Mouse (Mus musculus) hindbrain, embryonic 16.5 days (tissue): ENCODE measurements around the gene A730049H05Rik. TPM values are rescaled to one million over a fixed set of nuclear protein-coding genes. Genes with fewer than 3 reads are reported as not detected.

Source experiments
- ATAC-seq: fragments of 200-750 bp; cut with Nextera tagmentation; 2 replicates; pipeline ENCODE4 v1.8.0; 2017; ENCODE audit warnings: moderate TSS enrichment, moderate library complexity
- H3K27ac ChIP-seq: fragments of 300-500 bp; sonication (generic); 2 replicates; pipeline ENCODE4 v1.5.1; 2014; ENCODE audit warnings: low read depth, mild to moderate bottlenecking, control low read depth, low read length, moderate library complexity
- H3K27me3 ChIP-seq: fragments of 300-500 bp; sonication (generic); replicated peaks from 2 replicates; pipeline ENCODE4 v1.6.1; 2014; ENCODE audit warnings: low read length; ENCODE audit not compliant: control insufficient read depth, insufficient read depth
- H3K36me3 ChIP-seq: fragments of 300-500 bp; sonication (generic); 2 replicates; pipeline ENCODE4 v1.6.1; 2014; ENCODE audit warnings: mild to moderate bottlenecking, low read length, moderate library complexity, mixed read lengths; ENCODE audit not compliant: control insufficient read depth, insufficient read depth
- H3K4me1 ChIP-seq: fragments of 300-500 bp; sonication (generic); 2 replicates; pipeline ENCODE4 v1.6.1; 2014; ENCODE audit warnings: low read depth, low read length; ENCODE audit not compliant: control insufficient read depth, insufficient read depth
- H3K4me2 ChIP-seq: fragments of 300-500 bp; sonication (generic); 2 replicates; pipeline ENCODE4 v1.6.1; 2014; ENCODE audit warnings: mild to moderate bottlenecking, low read length, control low read depth, moderate library complexity
- H3K4me3 ChIP-seq: fragments of 300-500 bp; sonication (generic); 2 replicates; pipeline ENCODE4 v1.5.1; 2014; ENCODE audit warnings: mild to moderate bottlenecking, low read length, control low read depth, moderate library complexity
- H3K9ac ChIP-seq: fragments of 300-500 bp; sonication (generic); 2 replicates; pipeline ENCODE4 v1.6.1; 2014; ENCODE audit warnings: low read depth, mild to moderate bottlenecking, control low read depth, low read length, moderate library complexity
- H3K9me3 ChIP-seq: fragments of 300-500 bp; sonication (generic); 2 replicates; pipeline ENCODE4 v1.6.1; 2014; ENCODE audit warnings: mild to moderate bottlenecking, low read length, moderate library complexity; ENCODE audit not compliant: control insufficient read depth
- WGBS: fragments of 180-500 bp; shearing (Covaris S2); extraction: QIAGEN DNeasy Blood & Tissue Kit; methylation state at CpG from one replicate; pipeline ENCODE4 v1.1.7; 2014; 5-methylcytosine and 5-hydroxymethylcytosine counted together
- polyA plus RNA-seq: library from polyadenylated mRNA; unstranded; fragments of >200 nt; fragmentation: Nextera tagmentation; extraction: Ambion mirVana; gene quantifications from 2 replicates; pipeline ENCODE4 v1.2.1, GENCODE M21; 2015

Gene A730049H05Rik
- polyA plus RNA-seq, 1 experiment from 2014 or later, result 0.54 TPM

GRCm38 (mm10) chr6:92869582-92870219 lies 53.4 kb downstream of the A730049H05Rik start:
- Histone ChIP-seq H3K36me3 (no peaks in the 10 kb centered on the region), H3K27ac (no peak overlapping the region), H3K4me2 (no peak overlapping the region), H3K9me3 (no peaks in the 10 kb centered on the region), H3K27me3 (no peaks in the 10 kb centered on the region), H3K4me1 (no peaks in the 10 kb centered on the region; the same call in 1 of the 2 replicates), H3K4me3 (no peak overlapping the region), H3K9ac (no peak overlapping the region)
- no peak for ATAC-seq
- WGBS, result 75% methylated on average over 16 of the region's 16 CpGs

GRCm38 (mm10) chr6:92871813-92872212 lies 55.5 kb downstream of the A730049H05Rik start:
- H3K4me2 ChIP-seq, result no peak overlapping the region
- no peaks in the 10 kb centered on the region; the same call in 1 of the 2 replicates for H3K4me1 ChIP-seq
- no peaks in the 10 kb centered on the region for H3K36me3 ChIP-seq
- H3K4me3 ChIP-seq, result no peak overlapping the region
- ATAC-seq, result no peak
- H3K9me3 ChIP-seq, result no peaks in the 10 kb centered on the region
- H3K27me3 ChIP-seq, result no peaks in the 10 kb centered on the region
- H3K27ac ChIP-seq, result no peak overlapping the region
- 49% methylated on average over 4 of the region's 4 CpGs for WGBS
- H3K9ac ChIP-seq, result no peak overlapping the region

GRCm38 (mm10) chr6:92872766-92873165 lies 56.5 kb downstream of the A730049H05Rik start:
- Histone ChIP-seq H3K4me2 (no peak overlapping the region), H3K9ac (no peak overlapping the region), H3K27ac (no peak overlapping the region), H3K27me3 (no peaks in the 10 kb centered on the region), H3K9me3 (no peaks in the 10 kb centered on the region), H3K4me3 (no peak overlapping the region), H3K36me3 (no peaks in the 10 kb centered on the region), H3K4me1 (no peaks in the 10 kb centered on the region; the same call in 1 of the 2 replicates)
- WGBS, result 81% methylated on average over 10 of the region's 10 CpGs
- ATAC-seq, result no peak

- H3K4me3 ChIP-seq, result no peak overlapping the region
- WGBS, result 70% methylated on average over 5 of the region's 5 CpGs
- no peak overlapping the region for H3K27ac ChIP-seq
- H3K27me3 ChIP-seq, result no peaks in the 10 kb centered on the region
- H3K9me3 ChIP-seq, result no peaks in the 10 kb centered on the region
- H3K36me3 ChIP-seq, result no peaks in the 10 kb centered on the region
- no peak overlapping the region for H3K4me2 ChIP-seq
- no peaks in the 10 kb centered on the region for H3K4me1 ChIP-seq
- H3K9ac ChIP-seq, result no peak overlapping the region
- no peak for ATAC-seq
Measured at GRCm38 (mm10) chr6:92874854-92875253, 58.6 kb downstream of the A730049H05Rik start.

- Histone ChIP-seq H3K36me3 (no peaks in the 10 kb centered on the region), H3K9me3 (no peaks in the 10 kb centered on the region), H3K4me2 (no peak overlapping the region), H3K4me3 (no peak overlapping the region), H3K4me1 (no peaks in the 10 kb centered on the region), H3K27ac (no peak overlapping the region), H3K9ac (no peak overlapping the region), H3K27me3 (no peaks in the 10 kb centered on the region)
- no peak for ATAC-seq
- 94% methylated on average over 2 of the region's 2 CpGs for WGBS
Measured at GRCm38 (mm10) chr6:92875340-92875739, 59.1 kb downstream of the A730049H05Rik start.

- Histone ChIP-seq H3K4me3 (no peak overlapping the region), H3K4me1 (no peaks in the 10 kb centered on the region)
- 83% methylated on average over 5 of the region's 5 CpGs for WGBS
Measured at GRCm38 (mm10) chr6:92876121-92876520, 59.8 kb downstream of the A730049H05Rik start.

GRCm38 (mm10) chr6:92877236-92877635 lies 61.0 kb downstream of the A730049H05Rik start:
- Histone ChIP-seq H3K4me2 (no peak overlapping the region), H3K9ac (no peak overlapping the region), H3K36me3 (no peaks in the 10 kb centered on the region), H3K27me3 (no peaks in the 10 kb centered on the region), H3K27ac (no peak overlapping the region), H3K4me3 (no peak overlapping the region), H3K9me3 (no peaks in the 10 kb centered on the region), H3K4me1 (no peaks in the 10 kb centered on the region)
- 97% methylated on average over 4 of the region's 4 CpGs for WGBS
- ATAC-seq, result no peak

More at GRCm38 (mm10) chr6:92876121-92876520, 59.8 kb downstream of the A730049H05Rik start:
- H3K27ac ChIP-seq, result no peak overlapping the region
- no peak overlapping the region for H3K9ac ChIP-seq
- H3K27me3 ChIP-seq, result no peaks in the 10 kb centered on the region
- no peaks in the 10 kb centered on the region for H3K36me3 ChIP-seq
- no peaks in the 10 kb centered on the region for H3K9me3 ChIP-seq
- no peak overlapping the region for H3K4me2 ChIP-seq
- no peak for ATAC-seq

- H3K4me2 ChIP-seq, result no peak overlapping the region
- no peak overlapping the region for H3K27ac ChIP-seq
- H3K9ac ChIP-seq, result no peak overlapping the region
- 94% methylated on average over 5 of the region's 5 CpGs for WGBS
- H3K27me3 ChIP-seq, result no peaks in the 10 kb centered on the region
- H3K4me1 ChIP-seq, result peaks cover 6% of the 10 kb centered on the region
- no peaks in the 10 kb centered on the region for H3K36me3 ChIP-seq
- no peak overlapping the region for H3K4me3 ChIP-seq
- no peak for ATAC-seq
- no peaks in the 10 kb centered on the region for H3K9me3 ChIP-seq
Measured at GRCm38 (mm10) chr6:92878771-92879170, 62.5 kb downstream of the A730049H05Rik start.

- Histone ChIP-seq H3K4me1 (peaks cover 6% of the 10 kb centered on the region), H3K4me3 (no peak overlapping the region), H3K4me2 (no peak overlapping the region), H3K27me3 (no peaks in the 10 kb centered on the region), H3K9me3 (no peaks in the 10 kb centered on the region), H3K27ac (no peak overlapping the region), H3K9ac (no peak overlapping the region), H3K36me3 (no peaks in the 10 kb centered on the region)
- no peak for ATAC-seq
- WGBS, result 76% methylated on average over 14 of the region's 14 CpGs
Measured at GRCm38 (mm10) chr6:92879700-92880265, 63.5 kb downstream of the A730049H05Rik start.
